Mouse (Mus musculus): ENCODE data around the gene Pstpip1.
A peak's percentile ranks its signal among the peaks of the same experiment; 100 is the strongest.

Gene Pstpip1

DNA sequence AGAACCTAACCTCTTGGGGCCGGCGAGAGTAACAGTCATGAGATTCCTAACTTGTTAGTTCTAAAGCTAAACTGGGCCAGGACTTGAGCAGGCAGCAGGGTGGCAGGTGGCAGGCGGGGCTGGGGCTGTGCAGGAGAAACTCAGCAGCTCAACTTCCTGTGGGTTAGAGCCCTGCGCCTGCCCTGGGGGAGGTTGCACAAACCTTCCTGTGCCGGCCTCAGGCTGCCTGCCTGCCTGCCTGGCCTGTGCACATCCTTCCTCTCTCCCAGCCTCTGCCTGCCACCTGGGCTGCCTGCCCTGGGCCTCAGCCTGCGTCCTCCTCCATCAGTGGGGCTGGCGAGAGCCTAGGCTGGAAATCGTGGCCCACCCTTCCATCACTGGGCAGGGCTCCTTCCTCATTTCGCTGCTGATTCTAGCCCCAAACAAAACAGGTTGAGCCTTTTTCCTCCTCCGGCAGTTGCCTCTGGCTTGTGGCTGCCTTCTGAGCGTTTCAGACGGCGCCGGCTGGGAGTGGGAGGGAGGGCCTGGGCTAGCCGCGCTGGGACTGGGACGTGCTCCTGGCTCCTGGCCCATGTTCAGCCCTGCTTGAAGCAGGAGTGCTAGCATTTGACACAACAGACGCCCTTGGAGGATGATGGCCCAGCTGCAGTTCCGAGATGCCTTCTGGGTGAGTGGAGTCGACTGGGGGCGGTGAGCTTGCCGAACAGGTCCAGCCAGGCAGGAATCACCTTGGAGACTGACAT is at the start of gene Pstpip1:
TSS of gene Pstpip1 (plus strand) at position 185 of the 743 bp plus-strand sequence.
- DNase-seq, result peak; percentile 82 to 86

DNA sequence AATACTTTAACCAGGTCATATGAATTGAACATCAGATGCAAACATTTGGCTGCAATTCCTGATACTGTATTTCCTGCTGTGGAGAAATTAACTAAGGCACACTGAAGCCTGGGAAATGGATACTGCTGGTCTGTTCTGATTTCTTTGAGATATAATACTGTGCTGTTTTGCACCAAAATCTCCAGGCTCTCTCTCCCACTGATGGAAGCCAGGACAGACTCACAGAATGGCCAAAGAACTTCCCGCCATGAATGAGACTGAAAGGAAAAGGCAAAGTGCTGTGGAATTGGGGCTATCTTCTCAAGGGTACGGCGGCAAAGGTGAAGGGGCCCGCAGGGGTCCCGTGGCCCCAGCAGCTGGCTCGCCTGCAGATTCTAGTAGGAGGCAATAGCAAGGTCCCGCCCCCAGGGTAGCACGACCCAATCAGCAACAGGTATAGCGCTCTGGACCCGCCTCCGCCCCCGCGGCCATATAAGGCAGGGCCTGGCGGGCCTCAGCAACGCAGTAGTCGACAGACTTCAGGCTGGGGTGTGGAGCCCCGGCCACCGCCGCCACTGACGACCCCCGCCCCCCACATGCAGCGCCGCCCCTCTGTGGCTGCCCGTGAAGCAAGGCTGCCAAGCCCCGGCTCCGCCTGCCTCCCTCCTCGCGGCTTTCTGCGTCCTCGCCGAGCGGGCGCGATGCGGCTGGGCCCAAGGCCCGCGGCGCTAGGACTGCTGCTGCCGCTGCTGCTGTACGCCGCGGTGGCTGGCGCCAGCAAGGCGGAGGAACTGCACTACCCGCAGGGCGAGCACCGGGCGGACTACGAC is 48.2 kb upstream of the Pstpip1 start, which contains the start of gene Rcn2:
TSS of gene Rcn2 (plus strand) at position 474 of the 809 bp plus-strand sequence.
- DNase-seq, result peak; percentile 96 to 97

DNA sequence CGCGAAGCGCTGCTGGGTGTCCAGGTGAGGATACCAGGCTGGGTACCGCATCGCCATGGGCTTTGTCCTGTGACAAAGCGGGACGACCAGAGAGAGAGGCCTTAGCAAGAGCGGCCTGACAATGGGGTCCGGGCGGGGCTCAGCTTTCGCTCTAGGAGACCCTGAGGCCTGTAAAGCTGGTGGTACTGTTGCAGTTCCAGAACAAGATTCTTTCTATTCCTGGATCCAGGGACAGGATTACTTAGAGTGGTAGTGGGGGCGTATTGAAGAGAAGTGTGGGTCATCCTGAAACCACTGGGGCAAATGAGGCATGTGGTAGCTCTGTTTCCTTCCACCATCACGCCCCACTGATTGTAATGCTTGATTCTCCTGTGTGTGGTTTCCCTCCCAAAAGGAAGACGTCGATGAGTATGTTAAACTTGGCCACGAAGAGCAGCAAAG is 47.6 kb upstream of the Pstpip1 start:
- no peak for DNase-seq

DNA sequence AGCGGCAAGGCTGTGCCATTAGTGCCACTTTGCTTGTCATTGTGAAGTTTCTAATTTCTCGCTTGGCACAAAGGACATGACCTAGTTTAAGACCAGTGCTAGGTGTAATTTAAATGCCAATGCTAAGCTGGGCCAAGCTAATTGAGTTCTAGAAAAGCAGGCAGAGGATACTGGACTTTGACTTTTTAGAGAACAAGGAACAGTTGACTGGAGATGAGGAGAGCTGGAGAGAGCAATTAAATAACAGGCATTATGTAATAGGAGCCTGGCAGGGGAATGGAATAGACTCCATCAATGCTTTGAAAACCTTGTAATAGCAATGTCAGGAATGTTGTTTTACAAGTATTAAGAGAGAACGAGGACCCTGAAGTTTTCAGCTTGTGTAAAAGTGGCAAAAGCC is 36.0 kb upstream of the Pstpip1 start:
- DNase-seq, result no peak

GRCm38 (mm10) chr9:56056147-56056546 is 33.6 kb upstream of the Pstpip1 start:
- no peak for DNase-seq

GRCm38 (mm10) chr9:56062336-56062735 is 27.4 kb upstream of the Pstpip1 start:
- DNase-seq, result no peak

DNA sequence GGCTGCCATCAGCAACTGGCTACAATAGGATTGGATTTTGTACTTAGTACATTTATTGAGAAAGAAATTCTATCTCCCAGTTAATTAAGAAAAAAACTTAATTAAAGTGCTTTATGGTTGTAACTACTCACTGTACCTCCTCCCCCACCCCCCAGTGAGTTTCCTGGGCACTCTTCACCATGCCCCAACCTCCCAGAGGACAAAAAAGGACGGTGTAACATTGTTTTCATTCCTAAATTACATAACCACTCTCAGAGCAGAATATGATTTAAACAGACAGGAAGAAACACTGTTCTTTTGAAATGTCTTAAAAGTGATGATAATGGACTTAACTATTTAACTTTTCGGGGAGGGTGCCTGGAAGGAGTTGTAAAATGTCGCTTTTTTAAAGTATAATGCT is 24.8 kb upstream of the Pstpip1 start:
- no peak for DNase-seq

DNA sequence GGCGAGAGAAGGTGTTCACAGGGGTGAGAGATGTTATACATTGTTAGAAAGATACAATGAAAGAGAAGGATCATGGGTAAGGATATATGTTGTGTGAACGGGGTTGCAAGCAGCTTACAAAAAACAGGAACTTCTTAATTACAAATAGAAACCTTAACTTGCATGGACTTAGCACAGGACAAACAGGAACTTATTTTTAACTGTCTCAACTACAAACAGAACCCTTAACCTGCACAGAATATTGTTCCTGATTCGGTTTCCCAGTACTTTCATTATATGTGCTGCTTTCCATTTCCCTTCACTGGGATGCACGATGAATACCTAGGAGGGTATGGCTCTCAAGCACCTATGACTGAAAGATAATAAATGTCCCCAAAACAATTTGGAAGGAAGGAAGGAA is 21.8 kb upstream of the Pstpip1 start:
- no peak for DNase-seq

DNA sequence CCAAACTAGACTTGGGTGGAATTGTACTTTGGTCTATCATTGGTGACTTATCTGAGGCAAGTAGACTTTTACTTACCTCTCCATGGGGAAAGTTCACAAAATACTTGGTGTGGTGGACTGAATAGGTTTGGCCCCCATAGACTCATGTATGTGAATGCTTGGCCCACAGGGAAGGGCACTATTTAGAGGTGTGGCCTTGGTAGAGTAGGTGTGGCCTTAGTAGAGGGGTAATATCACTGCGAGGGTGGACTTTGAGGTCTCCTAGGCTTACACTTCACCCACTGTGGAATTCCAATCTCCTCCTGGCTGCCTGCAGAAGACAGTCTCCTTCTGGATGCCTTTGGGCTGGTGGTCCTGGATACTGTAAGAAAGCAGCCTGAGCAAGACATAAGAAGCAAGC is 21.1 kb upstream of the Pstpip1 start:
- DNase-seq, result no peak

DNA sequence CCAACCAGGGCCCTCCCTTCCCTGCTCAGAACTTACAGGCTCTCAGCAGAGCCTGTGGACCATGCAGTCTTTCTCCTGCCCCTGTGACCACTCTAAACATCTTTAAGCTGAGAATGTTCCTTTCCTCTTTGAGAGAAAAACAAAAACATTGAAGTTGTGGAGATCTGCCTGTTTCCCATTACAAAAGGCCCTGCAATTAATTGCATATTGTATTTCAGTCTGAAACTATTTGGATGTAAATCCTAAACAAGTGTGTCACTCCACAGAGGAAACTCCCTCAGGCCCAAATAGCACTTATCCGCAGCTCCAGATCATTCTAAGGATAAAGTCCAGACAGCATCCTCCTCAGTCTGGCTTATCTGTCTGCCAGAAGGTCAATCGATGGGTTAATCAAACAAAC is 16.9 kb upstream of the Pstpip1 start:
- DNase-seq, result no peak

- no peak for DNase-seq
These were observed 14.9 kb upstream of the Pstpip1 start for GRCm38 (mm10) chr9:56074863-56075262.

DNA sequence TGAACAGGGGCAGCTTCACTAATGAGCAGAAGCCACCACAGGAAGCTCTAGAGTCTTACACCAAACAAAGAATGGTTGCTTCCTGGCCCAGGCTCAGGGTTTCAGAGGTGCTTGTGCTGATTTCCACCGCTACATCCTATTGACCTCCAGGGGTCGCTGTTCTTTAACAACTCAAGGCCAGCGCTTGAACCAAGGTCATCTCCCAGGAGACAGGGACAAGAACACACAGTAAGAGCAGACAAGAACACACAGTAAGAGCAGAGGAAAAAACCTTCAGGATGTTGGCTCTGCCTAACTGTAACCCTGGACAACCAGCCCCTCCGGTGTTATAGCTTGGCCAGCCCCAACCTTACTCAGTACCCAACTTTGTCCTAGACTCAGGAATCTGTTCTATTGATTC is 14.5 kb upstream of the Pstpip1 start:
- peak; percentile 71 to 81 for DNase-seq

GRCm38 (mm10) chr9:56075901-56076620 is 13.7 kb upstream of the Pstpip1 start:
- peak; percentile 57 to 75 for DNase-seq

GRCm38 (mm10) chr9:56079587-56079986 is 10.2 kb upstream of the Pstpip1 start:
- no peak for DNase-seq

- no peak for DNase-seq
These were observed 3.2 kb upstream of the Pstpip1 start for GRCm38 (mm10) chr9:56086524-56086923.

DNA sequence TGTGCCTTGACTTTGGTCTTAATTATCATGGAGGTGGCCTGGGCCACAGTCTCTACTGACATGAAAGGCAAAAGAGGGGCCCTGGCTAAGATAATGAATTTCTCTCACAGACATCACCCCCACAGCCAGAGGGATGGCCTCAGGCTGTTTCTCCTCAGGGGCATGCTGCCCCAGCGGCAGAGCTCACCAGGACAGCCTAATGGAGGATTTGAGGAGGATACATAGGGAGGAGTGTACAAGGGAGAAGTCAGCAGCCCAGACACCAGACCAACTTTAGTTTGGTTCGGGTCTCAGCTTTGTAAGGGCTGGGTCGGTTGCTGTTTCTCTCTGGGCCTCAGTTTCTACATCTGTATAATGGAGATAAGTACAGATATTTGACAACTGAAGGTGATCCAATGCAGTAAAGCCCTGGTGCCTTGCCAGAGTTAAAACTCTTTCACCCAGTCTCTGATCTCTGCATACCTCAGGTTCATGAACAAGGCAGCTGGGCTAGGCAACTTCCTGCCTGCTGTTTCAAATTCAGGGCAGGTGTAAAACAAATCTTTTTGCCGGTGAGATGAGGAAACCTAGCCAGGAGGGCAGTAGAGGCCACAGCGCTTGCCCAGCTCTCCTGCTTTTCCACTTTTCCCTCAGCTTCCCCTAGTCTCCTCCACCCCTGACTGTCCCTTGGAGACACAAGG is 924 bp downstream of the Pstpip1 start:
- DNase-seq, result no peak

GRCm38 (mm10) chr9:56092102-56092501 is 2.3 kb downstream of the Pstpip1 start:
- peak; percentile 21 to 30 for DNase-seq

- no peak for DNase-seq
These were observed 8.0 kb downstream of the Pstpip1 start for GRCm38 (mm10) chr9:56097584-56098298.

- no peak for DNase-seq
These were observed 10.3 kb downstream of the Pstpip1 start for GRCm38 (mm10) chr9:56100041-56100522.

DNA sequence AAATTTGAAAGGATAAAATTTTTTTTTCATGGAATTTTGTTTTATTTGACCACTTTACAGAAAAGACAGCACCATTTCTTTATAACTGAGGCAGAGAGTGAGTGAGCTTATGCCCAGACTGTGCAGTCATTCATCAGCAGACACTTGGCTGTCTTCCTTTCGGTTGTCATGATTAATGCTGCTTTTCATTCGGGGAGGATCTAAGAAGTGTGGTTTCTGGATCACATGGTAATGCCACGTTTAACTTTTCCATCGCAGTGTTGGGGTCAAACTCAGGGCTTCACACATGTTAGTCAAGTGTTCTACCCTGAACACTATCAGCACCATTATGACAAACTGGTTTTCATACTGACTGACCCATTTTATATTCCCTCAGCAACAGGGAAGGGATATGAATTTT is 11.3 kb downstream of the Pstpip1 start:
- no peak for DNase-seq

DNA sequence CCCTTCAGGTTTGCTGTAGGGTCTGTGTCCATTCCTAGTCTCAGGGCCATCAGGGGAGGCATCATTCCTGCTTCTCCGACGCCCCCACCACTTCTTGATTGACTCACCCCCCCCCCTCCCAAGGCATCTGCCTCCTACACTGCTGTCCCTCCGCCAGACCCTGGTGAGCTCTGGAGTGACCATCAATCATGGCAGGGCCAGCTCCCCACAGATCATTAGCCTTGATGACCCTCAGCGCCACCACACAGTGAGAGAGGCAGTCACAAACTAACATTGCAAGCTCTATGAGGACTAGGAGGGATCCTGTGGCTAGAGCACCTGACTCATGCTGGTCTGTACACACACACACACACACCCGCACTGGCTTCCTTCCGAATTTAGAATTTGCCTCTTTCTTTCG is 15.2 kb downstream of the Pstpip1 start:
- no peak for DNase-seq

All from kidney, postnatal 4 days (tissue).